8 mouse cellular contexts compared by ENCODE assay signal in the genomic region with DNA sequence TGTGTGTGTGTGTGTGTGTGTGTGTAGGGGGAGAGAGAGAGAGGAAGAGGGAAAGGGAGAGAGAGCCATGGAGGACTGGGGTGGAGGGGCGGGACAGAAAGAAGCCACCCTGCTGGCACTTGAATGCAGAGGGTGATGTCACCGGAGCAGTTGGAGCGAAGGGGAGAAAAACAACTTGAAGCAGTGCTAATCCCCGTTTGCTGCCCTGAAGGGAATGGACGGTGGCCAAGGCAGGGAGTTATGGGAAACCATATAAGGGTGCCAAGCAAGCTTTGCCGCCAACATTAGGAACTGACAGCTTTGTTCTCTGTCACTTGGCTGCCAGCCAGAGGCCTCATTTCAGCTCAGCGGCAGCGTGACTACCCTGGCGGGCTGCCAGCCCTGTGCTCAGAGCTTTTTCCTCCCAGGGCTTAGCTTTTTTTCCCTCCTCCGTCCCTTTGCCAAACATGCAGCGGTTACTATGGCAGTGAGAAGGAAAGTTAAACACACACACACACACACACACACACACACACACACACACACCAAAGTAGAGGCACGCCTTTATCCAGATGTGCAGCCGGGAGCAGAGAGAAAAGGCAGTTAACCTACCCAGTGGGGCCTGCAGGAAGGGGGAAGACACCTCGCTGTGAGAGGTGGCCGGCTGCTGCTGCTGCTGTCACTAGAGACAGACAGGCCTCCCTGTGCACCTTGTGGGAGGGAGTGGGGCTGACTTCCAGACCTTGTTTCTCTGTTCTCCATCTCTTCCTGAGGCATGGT.
DNase-seq lines count a peak whose midpoint lies in the region; ATAC-seq lines count a peak whose summit lies in the region.

No protein-coding gene starts in this region.

- WGBS in hindbrain, embryonic 15.5 days: 3% methylated on average over 15 of the region's 15 CpGs

- ATAC-seq in hindbrain, embryonic 15.5 days (ENCODE audit: low FRiP score, low read depth): peak; percentile 82

- no peaks in the 10 kb centered on the region for H3K27me3 ChIP-seq in hindbrain, embryonic 15.5 days

- H3K27ac ChIP-seq in hindbrain, embryonic 15.5 days (replicated peaks): peak overlapping the region; percentile 94

- peak overlapping the region; percentile 41 for H3K4me2 ChIP-seq in hindbrain, embryonic 15.5 days

- H3K9ac ChIP-seq in hindbrain, embryonic 15.5 days: peak overlapping the region; percentile 32; the same call in 1 of the 2 replicates

- no peaks in the 10 kb centered on the region for H3K36me3 ChIP-seq in hindbrain, embryonic 15.5 days

- H3K4me3 ChIP-seq in hindbrain, embryonic 15.5 days: no peak overlapping the region

- peak; percentile 63 for DNase-seq in R1 (ENCODE audit: low read depth, low spot score)
- peak; percentile 100 for DNase-seq in cerebellum, postnatal 36 days
- DNase-seq in frontal cortex, postnatal 36 days (ENCODE audit: low spot score in 2 of 2): peak; percentile 99 to 100
- DNase-seq in left cerebral cortex, adult 11 months (ENCODE audit: low spot score): peak; percentile 99
- DNase-seq in lung, postnatal 4 days: peak; percentile 99 to 100
- peak; percentile 98 for DNase-seq in retina, postnatal 7 days (ENCODE audit: low read depth, low spot score)
- DNase-seq in urinary bladder, adult 2 months (ENCODE audit: low spot score): peak; percentile 99

- H3K4me1 ChIP-seq in hindbrain, embryonic 15.5 days (replicated peaks): peaks cover 83% of the 10 kb centered on the region

- no peaks in the 10 kb centered on the region for H3K9me3 ChIP-seq in hindbrain, embryonic 15.5 days
